Mouse (Mus musculus) macrophage (primary cell): ENCODE results near the gene Tex9. TPM values are rescaled to one million over a fixed set of nuclear protein-coding genes. Genes with fewer than 3 reads are reported as not detected.

Source experiments
- H3K27ac ChIP-seq: fragments of 350-480 bp; formaldehyde crosslinking; 2 replicates; pipeline ENCODE4 v1.9.0; 2021
- H3K36me3 ChIP-seq: fragments of 350-480 bp; formaldehyde crosslinking; 2 replicates; pipeline ENCODE4 v1.9.0; 2021; ENCODE audit errors: inconsistent target
- H3K4me3 ChIP-seq: fragments of 350-480 bp; formaldehyde crosslinking; 2 replicates; pipeline ENCODE4 v1.9.0; 2021; ENCODE audit errors: inconsistent target
- H3K79me2 ChIP-seq: fragments of 350-480 bp; formaldehyde crosslinking; 2 replicates; pipeline ENCODE4 v1.9.0; 2021; ENCODE audit errors: inconsistent target
- WGBS: methylation state at CpG from one replicate; pipeline ENCODE4 v1.1.7; 2026; ENCODE audit warnings: inconsistent platforms; ENCODE audit not compliant: missing documents; 5-methylcytosine and 5-hydroxymethylcytosine counted together
- polyA plus RNA-seq: library from polyadenylated mRNA; stranded (reverse); fragments of 250-400 nt; gene quantifications from 3 replicates; pipeline ENCODE4 v1.2.4, GENCODE M21; 2018; ENCODE audit warnings: inconsistent platforms

Gene Tex9
- polyA plus RNA-seq, 1 experiment from 2014 or later, result 1.4 TPM

DNA sequence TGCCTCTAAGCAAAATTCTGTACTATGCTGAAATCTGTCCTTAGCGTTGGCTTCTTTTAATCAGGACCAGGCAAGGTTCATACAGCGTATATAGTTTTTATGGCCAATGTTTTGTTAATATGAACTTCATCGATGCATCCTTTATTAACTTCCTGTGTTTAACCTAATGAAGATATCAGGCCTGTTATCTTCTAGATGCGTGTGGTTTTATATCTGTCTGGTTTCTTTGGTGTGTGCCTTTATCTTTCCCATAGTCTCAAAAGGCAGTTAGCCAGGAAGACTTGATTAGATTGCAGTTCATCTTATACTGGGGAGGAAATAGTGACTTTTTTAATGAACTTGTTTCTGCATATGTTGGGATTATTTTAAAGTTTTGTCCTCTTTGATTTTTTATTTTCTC is 51.7 kb downstream of the Tex9 start:
- WGBS, result 94% methylated on average over 4 of the region's 4 CpGs
- H3K36me3 ChIP-seq, result no peaks in the 10 kb centered on the region
- H3K79me2 ChIP-seq, result no peaks in the 10 kb centered on the region
- no peak overlapping the region for H3K4me3 ChIP-seq
- H3K27ac ChIP-seq, result no peak overlapping the region

DNA sequence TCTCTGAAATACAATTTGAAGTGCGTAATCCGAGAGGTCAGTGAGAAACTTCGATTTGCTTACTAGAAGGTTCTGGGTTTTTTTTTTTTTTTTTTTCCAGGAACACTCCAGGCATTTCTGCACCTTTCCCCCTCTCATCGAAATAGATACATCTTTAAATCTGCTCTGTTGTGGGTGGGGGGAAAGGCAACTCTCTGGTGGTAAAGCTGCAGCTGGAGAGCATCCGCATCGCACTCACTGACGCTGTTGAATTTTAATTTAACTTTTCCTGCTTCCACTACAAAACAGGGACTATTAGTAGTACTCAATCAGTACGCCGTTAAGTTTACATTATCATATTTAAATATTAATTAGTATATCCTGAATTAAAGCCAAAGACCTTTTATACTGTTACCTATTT is 53.3 kb downstream of the Tex9 start:
- Histone ChIP-seq H3K36me3 (no peaks in the 10 kb centered on the region), H3K79me2 (no peaks in the 10 kb centered on the region), H3K4me3 (peak overlapping the region; percentile 80), H3K27ac (no peak overlapping the region)
- WGBS, result 5% methylated on average over 9 of the region's 9 CpGs

DNA sequence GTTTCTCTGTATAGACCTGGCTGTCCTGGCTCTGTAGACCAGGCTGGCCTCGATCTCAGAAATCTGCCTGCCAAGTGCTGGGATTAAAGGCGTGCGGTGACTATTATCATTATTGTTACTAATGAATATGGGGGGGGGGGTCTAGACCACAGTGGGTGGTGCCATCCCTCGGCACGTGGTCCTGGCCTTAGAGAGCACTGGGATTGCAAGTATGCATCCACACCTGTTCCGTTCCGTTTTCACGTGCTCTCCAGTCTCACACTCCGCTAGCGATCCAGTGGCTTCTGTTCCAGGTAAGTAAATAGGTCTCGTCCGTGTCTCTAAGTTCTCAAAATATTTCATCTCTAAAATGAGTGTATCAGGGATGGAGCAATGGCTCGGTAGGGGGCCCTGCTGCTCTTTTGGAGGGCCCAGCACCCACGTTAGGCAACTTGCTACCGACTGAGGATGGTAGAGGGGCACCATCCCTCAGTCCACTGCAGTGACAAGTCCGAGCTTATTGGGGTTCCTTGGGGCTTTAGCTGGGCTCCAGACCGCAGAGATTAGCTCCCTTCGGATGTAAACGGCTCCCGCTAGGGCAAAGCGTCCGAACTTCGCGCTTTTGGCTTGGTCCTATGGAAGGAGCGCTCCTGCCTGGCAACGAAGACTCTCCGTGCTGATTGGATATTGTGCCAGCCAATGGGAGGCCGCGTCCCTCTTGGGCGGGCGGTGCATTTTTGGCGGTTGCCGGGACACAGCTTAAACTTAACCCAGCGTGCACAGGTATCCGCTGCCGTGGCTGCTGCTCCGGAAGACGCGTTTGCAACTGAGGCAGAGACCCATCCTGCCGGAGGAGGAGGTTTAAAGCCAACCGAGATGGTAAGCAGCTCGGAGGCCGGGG is 54.0 kb downstream of the Tex9 start, which contains the start of gene Mns1:
Mns1 (plus strand) TSS at position 190 of the 880 bp plus-strand sequence.
- H3K27ac ChIP-seq, result no peak within 1 kb of the TSS
- 4% methylated on average over 43 of the region's 43 CpGs for WGBS
- H3K36me3 ChIP-seq, result no peaks in the 10 kb centered on the region
- peak within 1 kb of the TSS; percentile 80 for H3K4me3 ChIP-seq
- H3K79me2 ChIP-seq, result no peaks in the 10 kb centered on the region

DNA sequence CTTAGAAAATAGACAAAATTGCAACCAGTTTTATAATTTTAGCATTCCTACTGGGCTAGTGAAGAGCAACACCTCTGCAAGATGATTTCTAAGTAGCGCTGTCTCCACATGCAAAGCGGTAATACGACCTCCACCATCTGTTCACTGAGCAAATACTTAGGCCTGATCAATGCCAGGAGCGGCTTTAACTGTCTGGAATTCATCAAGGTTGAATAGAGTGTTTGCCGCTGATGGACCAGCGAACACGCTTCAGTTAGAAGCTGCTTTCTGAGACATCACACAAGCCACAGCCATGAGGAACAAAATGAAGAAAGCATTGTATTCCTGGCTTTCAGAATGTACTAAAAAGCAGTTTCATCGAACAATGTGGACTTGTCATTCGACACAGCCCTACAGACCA is 57.1 kb downstream of the Tex9 start:
- Histone ChIP-seq H3K27ac (no peak overlapping the region), H3K79me2 (no peaks in the 10 kb centered on the region), H3K4me3 (no peak overlapping the region), H3K36me3 (no peaks in the 10 kb centered on the region)
- 87% methylated on average over 9 of the region's 9 CpGs for WGBS

DNA sequence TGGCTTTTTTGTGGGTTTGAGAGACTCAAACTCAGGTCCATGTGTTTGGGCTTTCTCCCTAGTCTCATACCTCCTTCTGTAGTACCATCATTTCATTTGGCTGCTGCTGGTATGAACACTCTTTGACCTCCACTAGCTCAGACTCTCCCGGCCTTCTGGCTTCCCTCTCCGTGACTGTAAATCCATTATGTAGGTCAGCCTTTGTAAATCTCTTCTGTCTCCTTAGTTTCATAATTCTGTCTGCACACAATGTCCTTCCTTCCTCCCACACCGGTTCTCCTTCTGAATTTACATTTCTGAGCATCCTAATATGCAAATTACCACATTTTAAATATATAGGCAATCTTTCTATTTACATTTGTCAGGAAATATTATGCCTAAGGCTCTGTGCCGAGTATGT is 64.2 kb downstream of the Tex9 start:
- H3K36me3 ChIP-seq, result no peaks in the 10 kb centered on the region
- no peak overlapping the region for H3K4me3 ChIP-seq
- no peak overlapping the region for H3K27ac ChIP-seq
- 62% methylated on average over 4 of the region's 4 CpGs for WGBS
- H3K79me2 ChIP-seq, result no peaks in the 10 kb centered on the region

DNA sequence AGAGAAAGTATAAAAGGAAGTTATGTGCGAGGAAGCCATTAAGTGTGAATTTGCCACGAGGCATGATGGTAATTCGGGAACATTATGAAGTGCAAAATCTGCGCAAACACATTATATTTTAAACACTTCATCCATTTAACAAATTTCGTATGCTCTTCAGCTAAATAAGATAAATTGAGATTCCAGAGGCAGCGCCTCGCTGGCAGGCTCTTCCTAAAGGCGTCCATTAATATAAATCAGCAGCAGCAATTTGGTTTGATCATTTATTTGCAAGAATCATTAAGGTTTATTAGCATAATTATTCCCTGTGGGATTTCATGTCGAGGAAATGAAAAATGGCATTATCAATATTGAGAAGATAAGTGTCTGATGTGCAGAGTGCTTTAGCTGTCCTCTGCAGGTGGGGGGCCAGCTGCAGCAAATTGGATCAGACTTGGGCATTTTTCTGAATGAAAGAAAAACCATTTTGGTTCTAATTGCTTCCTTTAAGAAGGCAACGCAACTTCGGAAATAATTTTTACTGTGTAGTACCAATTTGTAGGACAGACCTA is 66.6 kb downstream of the Tex9 start:
- Histone ChIP-seq H3K36me3 (no peaks in the 10 kb centered on the region), H3K4me3 (no peak overlapping the region), H3K27ac (no peak overlapping the region), H3K79me2 (no peaks in the 10 kb centered on the region)
- 82% methylated on average over 11 of the region's 11 CpGs for WGBS

DNA sequence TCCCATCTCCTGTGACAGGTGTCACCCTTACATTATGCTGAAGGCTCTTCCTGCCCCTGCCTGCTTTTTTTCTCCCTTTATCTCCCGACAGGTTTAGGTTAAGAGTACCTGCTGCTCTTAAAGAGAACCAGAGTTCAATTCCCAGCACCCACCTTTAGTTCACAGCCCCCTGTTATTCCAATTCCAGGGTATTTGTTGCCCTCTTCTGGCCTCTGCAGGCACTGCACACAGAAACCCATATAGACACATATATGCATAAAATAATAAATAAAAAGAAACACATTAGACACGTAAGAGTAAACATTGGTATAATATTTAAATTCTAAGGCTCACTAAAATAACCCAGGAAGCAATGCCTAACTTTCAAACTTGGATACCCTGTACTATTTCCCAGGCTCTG is 69.3 kb downstream of the Tex9 start:
- Histone ChIP-seq H3K79me2 (no peaks in the 10 kb centered on the region), H3K27ac (no peak overlapping the region), H3K4me3 (no peak overlapping the region), H3K36me3 (no peaks in the 10 kb centered on the region)
- 96% methylated on average over 2 of the region's 2 CpGs for WGBS

DNA sequence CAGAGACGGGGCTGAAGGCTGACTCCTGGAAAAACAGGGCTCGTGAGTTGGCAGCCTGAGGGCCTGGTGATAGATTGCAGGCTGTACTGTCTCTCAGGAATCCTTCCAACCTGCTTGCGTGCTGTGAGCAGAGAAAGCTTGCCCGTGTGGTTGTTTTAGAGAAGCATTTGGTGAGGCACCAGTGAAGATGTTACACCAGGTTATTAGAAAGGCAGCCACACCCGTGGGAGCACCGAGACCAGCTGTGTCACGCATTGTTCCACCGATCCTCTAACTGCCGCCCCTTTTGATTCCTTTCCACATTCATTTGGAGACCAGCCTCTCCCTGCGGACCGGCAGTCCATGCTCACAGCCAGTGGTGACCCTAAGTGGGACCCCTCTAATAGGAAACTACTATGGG is 69.7 kb downstream of the Tex9 start:
- Histone ChIP-seq H3K4me3 (no peak overlapping the region), H3K36me3 (no peaks in the 10 kb centered on the region), H3K27ac (no peak overlapping the region), H3K79me2 (no peaks in the 10 kb centered on the region)
- 85% methylated on average over 10 of the region's 11 CpGs for WGBS

DNA sequence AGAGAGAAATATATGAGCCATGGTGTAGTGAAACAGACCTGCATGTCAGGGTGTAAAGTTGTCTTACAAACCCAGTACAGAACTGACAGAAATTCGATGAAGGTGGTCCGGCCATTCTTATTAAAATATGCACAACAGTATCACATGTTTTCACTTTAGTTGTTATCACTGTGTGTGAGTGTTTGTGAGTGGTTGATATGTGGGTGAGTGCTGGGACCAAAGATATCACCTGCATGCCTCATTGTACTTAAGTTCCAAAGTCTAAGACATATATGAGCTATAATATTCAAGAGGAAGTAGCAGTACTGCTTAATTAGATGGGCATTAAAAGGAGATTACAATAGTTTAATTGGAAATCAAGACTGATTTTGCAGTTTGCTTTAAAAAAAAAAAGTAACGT is 71.5 kb downstream of the Tex9 start:
- no peaks in the 10 kb centered on the region for H3K79me2 ChIP-seq
- no peak overlapping the region for H3K27ac ChIP-seq
- 88% methylated on average over 3 of the region's 3 CpGs for WGBS
- H3K36me3 ChIP-seq, result no peaks in the 10 kb centered on the region
- H3K4me3 ChIP-seq, result no peak overlapping the region

DNA sequence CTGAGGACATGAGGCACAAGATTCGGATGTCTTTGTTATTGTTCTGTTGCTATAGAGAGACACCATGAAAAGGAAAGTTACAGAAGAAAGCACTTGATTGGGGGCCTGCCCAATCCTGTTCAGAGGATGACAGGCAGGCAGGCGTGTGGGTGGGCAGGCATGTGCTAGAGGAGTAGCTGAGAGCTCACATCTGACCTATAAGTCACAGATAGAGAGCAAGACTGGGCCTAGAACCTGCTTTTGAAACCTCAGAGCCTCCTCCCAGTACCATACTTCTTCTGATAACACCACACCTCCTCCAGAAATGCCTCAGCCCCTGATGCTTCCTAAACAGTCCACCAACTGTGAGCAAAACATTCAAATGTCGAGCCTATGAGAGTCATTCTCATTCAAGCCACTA is 73.6 kb downstream of the Tex9 start:
- Histone ChIP-seq H3K79me2 (no peaks in the 10 kb centered on the region), H3K27ac (no peak overlapping the region), H3K4me3 (no peak overlapping the region), H3K36me3 (no peaks in the 10 kb centered on the region)
- 96% methylated on average over 3 of the region's 3 CpGs for whole genome bisulfite sequencing

DNA sequence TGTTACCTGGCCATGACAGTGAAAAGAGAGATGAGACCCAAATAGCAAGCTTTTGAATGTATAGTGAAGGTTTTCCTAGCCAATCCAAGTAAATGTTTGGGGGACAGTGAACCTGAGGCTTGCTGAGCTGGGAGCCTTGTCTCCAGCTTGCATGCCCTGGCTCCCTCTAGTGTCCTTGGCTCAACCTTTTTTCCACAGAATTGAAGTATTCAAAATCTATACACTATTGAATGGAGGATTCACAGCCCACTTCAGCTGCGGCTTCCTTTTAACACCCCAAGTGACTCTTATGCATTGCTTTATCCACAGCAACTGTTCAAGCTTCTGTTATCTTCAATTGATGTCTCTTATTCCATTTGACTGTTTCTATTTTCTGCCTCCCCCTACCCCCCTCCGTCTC is 80.3 kb downstream of the Tex9 start:
- WGBS, result 91% methylated on average over 2 of the region's 2 CpGs

DNA sequence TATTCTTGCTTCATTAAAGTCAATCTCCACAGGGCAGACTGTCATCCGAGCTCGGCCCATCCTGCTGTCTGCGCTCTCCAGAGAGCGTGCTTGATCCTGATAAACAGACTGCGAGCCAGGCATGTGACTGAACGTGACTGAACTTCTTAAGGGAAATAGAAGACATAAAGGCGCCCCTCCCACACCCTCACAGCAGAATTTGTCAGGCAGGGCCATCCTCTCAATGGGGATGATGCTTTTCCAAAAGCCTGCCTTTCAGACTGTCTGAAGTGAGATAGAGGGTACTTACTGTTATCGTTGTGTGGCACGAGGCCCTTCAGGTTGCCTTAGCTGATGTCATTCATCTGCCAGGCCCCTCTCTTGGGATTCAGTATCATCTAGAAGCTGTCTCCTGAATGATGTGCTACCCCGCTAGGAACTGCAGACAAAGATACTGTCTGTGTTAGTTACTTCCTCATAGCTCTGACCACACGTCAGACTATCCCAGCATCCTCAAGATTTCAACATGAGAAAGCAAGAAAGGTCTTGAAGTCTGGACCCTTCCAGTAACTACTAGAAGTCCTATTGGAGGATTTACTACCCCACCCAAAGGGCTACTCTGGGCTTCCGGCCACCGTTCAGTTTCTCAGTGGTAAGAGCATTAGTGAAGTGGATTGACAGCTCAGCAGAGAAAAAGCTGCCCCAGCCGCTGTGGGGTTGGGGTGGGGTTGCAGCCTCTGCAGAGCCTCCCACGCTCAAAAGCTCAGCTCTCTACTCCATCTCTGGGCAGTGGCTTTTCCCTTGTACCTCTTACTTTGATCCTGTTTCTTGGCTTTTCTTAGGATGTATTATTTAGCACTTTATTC is 82.4 kb downstream of the Tex9 start:
- 65% methylated on average over 15 of the region's 15 CpGs for WGBS

More for the DNA sequence above, 80.3 kb downstream of the Tex9 start:
- Histone ChIP-seq H3K79me2 (no peaks in the 10 kb centered on the region), H3K4me3 (no peak overlapping the region), H3K27ac (no peak overlapping the region), H3K36me3 (no peaks in the 10 kb centered on the region)

DNA sequence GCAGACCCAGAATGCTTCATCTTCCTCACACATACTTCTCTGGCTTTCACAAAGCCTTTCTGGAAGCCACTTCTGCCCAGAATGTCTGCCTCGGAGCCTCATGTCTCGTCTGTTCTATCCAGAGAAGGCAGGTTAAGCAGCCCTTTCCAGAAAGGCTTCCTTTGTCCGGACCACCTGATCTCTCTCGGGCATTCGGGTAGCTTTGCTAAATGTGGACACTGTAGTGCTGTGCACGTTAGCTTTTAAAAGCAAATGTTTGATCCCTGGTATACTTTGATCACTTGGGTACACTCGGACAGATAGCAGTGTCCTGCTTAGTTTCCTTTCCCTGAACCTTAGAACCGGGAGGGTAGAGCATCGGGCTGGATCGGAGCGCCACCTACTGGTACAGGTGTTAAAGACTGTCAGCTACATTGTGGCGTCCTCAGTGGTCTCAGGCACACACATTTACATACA is 83.9 kb downstream of the Tex9 start:
- H3K79me2 ChIP-seq, result no peaks in the 10 kb centered on the region
- no peak overlapping the region for H3K27ac ChIP-seq
- H3K4me3 ChIP-seq, result peak overlapping the region; percentile 23; the same call in 1 of the 2 replicates
- 6% methylated on average over 12 of the region's 12 CpGs for WGBS
- H3K36me3 ChIP-seq, result no peaks in the 10 kb centered on the region

More for the DNA sequence above, 82.4 kb downstream of the Tex9 start:
- no peaks in the 10 kb centered on the region for H3K79me2 ChIP-seq
- no peaks in the 10 kb centered on the region for H3K36me3 ChIP-seq
- no peak overlapping the region for H3K27ac ChIP-seq
- H3K4me3 ChIP-seq, result no peak overlapping the region

DNA sequence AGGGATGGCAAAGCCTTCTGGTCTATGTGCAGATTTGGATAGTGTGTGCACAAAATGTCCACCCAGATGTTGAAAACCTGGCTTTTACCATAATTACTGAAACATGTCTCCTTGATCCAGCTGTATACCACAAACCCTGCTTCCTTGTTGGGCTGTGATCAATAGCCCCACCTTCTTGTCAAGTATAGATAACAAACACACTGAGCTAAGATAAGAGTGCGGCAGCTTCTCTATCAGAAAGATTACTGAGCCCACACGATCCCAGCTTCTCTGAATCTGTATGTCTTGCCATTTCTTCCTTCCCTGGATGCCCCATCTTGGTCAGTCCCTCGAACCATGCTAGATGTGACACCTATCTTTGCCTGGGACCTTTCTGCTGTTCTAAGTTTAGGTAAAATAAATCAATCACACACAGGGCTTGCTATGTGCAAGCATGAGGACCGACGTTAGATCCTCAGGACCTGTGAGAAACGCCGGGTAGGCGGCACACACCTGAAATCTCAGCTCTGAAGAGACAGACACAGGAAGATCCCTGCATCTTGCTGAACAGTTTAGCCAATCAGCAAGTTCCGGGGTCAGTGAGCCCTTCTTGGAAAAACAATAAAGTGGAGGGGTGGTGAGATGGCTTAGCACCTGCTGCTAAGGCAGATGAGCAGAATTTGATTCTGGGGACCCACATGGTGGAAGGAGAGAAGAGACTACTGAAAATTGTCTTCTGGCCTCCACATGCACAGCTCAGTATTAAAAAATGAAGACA is 86.0 kb downstream of the Tex9 start:
- no peak overlapping the region for H3K27ac ChIP-seq
- 94% methylated on average over 9 of the region's 9 CpGs for WGBS
- no peak overlapping the region for H3K4me3 ChIP-seq
- no peaks in the 10 kb centered on the region for H3K36me3 ChIP-seq
- no peaks in the 10 kb centered on the region for H3K79me2 ChIP-seq
